Mouse (Mus musculus): ENCODE data around the gene Frat1. TPM values are rescaled to one million over a fixed set of nuclear protein-coding genes. Genes with fewer than 3 reads are reported as not detected.

Gene Frat1
- polyA plus RNA-seq, 1 experiment = 12.0 TPM

DNA sequence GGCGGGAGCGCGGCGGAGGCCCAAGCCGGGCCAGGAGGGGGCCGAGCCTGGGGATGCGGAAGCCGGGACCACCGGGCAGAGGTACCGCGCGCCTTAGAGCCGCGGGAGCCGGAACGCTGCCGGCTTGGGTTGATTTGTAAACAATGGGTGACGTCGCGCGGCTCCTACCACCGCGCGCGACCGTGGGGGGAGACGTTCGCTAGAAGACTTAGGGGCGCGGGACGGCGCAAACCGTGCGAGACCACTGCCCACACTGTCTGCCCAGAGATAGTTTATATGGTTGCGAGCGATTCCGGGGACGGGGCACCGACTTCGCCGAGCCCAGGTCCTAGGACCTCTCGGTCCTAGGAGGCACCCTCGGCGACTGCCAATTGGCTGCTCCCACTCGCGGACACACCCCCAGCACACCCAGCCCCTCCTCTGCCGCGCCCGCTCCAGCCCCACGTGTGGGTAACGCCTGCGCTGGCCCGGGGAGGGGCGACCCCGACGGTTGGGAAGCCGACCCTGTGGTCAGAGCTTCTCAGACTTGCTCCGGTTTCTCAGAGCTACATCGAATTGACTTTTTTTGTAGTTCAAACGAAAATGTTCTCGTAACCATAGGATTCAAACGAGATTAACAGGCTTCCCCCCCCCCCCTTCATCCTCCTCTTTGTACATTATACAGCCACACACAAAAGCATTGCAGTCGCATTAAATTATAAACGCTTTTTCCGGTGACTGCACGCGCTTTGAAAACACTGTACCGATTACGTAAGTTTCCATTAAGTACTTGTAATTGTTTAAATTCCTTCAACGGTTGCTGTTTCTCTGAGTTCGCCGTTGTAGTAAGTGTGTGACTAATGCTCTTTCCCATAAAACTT is 18.5 kb downstream of the Frat1 start, which contains the start of gene Frat2:
Frat2 (minus strand) TSS at position 141 of the 860 bp plus-strand sequence.
- H3K27ac ChIP-seq (ENCODE audit: control insufficient read depth, insufficient read depth, low read depth, low read length, poor library complexity) = peak within 1 kb of the TSS; percentile 98
- peak; percentile 47; the same call in 1 of the 2 replicates for TF ChIP-seq POLR2A (IDR thresholded peaks at IDR 0.05; ENCODE audit: borderline replicate concordance, control insufficient read depth, low read depth, low read length)
- no peak for TF ChIP-seq CTCF (IDR thresholded peaks at IDR 0.05; ENCODE audit: control insufficient read depth, insufficient read depth, low read length)
- under 1% methylated on average over 72 of the region's 72 CpGs for WGBS
- peak within 1 kb of the TSS; percentile 81 for H3K4me3 ChIP-seq (replicated peaks; ENCODE audit: control insufficient read depth, low read depth, low read length)
- no peaks in the 10 kb centered on the region; the same call in 1 of the 2 replicates for H3K4me1 ChIP-seq (ENCODE audit: control insufficient read depth, insufficient read depth, low read length)

DNA sequence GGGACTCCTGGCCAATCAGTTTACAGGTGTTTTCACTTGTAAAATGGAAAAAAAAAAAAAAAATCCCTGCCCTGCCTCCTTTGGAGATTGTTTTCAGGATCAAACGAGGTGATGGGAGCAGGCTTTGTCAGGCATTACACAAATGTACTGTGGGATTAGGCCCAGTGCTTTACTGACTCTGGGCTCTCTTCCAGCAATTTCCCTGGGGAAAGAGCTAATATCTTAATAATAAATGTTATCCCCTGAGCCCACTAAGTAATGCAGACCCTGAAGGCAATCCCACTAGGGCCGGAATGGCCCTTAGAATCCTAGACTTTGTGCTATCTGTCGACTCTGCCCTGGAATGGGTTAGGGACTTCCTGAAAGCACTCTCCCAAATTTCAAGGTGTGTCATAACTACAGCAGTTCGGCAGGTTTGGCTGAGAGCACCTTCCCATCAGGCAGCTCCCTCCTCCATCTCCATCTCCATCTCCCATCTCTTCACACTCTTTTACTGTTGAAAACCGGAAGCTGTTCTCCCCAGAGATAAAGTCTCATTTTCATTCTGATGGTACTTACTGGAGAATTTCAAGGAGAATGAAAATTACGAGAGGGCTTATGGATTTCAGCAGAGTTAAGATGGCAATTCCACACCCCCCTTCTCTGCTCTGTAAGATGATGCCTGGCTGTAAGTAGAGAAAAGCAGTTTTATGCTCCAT is 20.4 kb downstream of the Frat1 start:
- H3K4me1 ChIP-seq (ENCODE audit: control insufficient read depth, insufficient read depth, low read length) = no peaks in the 10 kb centered on the region; the same call in 1 of the 2 replicates
- no peak overlapping the region for H3K27ac ChIP-seq (ENCODE audit: control insufficient read depth, insufficient read depth, low read depth, low read length, poor library complexity)
- WGBS = 54% methylated on average over 6 of the region's 6 CpGs
- no peak overlapping the region for H3K4me3 ChIP-seq (replicated peaks; ENCODE audit: control insufficient read depth, low read depth, low read length)
- TF ChIP-seq CTCF (IDR thresholded peaks at IDR 0.05; ENCODE audit: control insufficient read depth, insufficient read depth, low read length) (no peak), POLR2A (IDR thresholded peaks at IDR 0.05; ENCODE audit: borderline replicate concordance, control insufficient read depth, low read depth, low read length) (no peak)

DNA sequence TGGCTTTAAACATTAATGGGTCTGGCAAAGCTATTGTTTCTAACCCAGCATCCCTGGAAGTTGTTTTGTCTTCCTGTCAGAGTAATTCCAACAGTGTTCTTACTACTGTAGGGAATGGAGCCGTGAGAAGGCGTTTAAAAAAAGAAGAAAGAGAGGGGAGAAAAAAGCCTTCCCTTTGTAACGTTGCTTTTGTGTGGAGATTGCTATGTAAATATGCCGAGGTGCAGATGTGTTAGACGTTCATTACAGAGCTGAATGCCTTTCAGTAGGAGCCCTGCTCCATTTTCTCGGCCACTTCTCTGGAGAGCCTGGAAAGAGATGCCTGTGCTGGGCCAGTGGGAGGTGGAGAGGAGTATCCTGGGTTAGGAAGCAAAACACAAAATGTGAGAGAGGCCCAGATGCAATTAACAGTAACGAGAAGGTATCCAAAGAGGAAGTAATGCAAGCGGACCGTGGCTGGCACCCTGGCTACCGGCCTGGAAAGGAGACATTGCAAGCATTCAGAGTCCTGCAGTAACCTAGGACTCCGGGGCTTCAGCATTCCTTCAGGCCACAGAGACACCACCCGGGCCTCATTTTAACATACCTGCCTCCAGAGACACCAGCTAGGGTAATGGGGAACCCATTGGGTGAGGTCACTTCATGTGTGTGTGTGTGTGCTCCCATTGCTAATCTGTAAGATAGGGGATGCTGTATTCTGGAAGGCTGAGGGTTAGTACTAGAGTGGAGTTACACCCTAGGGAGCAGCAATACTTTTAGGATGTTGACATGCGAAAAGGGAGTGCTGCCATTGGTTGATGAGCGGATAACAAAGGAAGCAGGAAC is 21.2 kb downstream of the Frat1 start:
- no peak for TF ChIP-seq POLR2A (IDR thresholded peaks at IDR 0.05; ENCODE audit: borderline replicate concordance, control insufficient read depth, low read depth, low read length)
- TF ChIP-seq CTCF (IDR thresholded peaks at IDR 0.05; ENCODE audit: control insufficient read depth, insufficient read depth, low read length) = no peak
- WGBS = 20% methylated on average over 14 of the region's 14 CpGs
- no peak overlapping the region for H3K4me3 ChIP-seq (replicated peaks; ENCODE audit: control insufficient read depth, low read depth, low read length)
- no peaks in the 10 kb centered on the region; the same call in 1 of the 2 replicates for H3K4me1 ChIP-seq (ENCODE audit: control insufficient read depth, insufficient read depth, low read length)
- no peak overlapping the region for H3K27ac ChIP-seq (ENCODE audit: control insufficient read depth, insufficient read depth, low read depth, low read length, poor library complexity)

DNA sequence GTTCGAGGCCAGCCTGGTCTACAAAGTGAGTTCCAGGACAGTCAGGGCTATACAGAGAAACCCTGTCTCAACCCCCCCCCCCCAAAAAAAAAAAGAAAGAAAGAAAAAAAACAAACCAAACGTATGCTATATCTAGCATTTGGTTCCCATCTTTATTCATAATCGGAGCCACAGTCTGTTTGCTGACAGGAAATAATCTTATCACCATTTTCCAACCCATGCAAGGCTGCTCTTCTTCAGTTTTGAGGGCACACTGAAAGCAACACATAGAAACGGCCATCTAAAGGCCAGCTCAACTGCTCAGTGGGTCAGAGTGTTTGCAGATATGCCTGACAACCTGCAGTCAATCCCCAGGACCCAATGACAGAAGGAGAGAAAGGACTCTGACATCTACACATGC is 22.7 kb downstream of the Frat1 start:
- Histone ChIP-seq H3K27ac (ENCODE audit: control insufficient read depth, insufficient read depth, low read depth, low read length, poor library complexity) (no peak overlapping the region), H3K4me1 (ENCODE audit: control insufficient read depth, insufficient read depth, low read length) (no peaks in the 10 kb centered on the region; the same call in 1 of the 2 replicates), H3K4me3 (replicated peaks; ENCODE audit: control insufficient read depth, low read depth, low read length) (no peak overlapping the region)
- TF ChIP-seq CTCF (IDR thresholded peaks at IDR 0.05; ENCODE audit: control insufficient read depth, insufficient read depth, low read length) (no peak), POLR2A (IDR thresholded peaks at IDR 0.05; ENCODE audit: borderline replicate concordance, control insufficient read depth, low read depth, low read length) (no peak)
- WGBS = 69% methylated on average over 4 of the region's 4 CpGs

DNA sequence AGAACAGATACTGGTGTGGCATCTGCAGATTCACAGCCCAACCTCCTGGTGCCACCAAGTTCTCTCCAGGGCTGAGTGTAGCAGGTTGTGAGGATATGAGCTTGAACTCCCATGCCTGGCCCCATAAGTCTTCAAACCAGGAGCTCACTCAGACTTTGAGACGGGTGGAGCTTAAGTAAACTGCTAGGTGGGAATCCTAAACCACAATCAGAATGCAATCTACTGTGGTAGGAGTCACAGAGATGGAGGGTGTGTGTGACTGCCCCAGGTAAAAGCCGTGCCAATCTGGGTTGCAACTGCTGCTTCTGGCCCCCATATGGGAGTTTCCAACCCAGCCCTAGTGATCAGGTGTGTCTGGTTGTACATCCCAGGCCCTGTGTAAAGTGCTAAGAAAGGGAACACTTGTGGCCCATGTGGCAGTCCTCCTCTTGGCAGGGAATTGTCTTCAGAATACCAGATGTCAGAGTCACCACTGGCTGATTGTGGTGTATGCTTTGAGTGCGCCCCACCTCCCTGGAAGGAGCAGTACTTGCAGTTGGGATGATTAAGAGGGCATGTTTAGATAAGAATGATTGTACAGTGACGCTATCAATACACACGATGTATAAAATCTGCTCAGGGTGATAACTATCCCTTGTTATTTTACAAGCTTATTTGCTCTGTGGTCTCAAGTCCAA is 27.5 kb downstream of the Frat1 start:
- Histone ChIP-seq H3K27ac (ENCODE audit: control insufficient read depth, insufficient read depth, low read depth, low read length, poor library complexity) (no peak overlapping the region), H3K4me3 (replicated peaks; ENCODE audit: control insufficient read depth, low read depth, low read length) (no peak overlapping the region), H3K4me1 (ENCODE audit: control insufficient read depth, insufficient read depth, low read length) (no peaks in the 10 kb centered on the region; the same call in 1 of the 2 replicates)
- 65% methylated on average over 5 of the region's 5 CpGs for WGBS
- TF ChIP-seq CTCF (IDR thresholded peaks at IDR 0.05; ENCODE audit: control insufficient read depth, insufficient read depth, low read length) = no peak
- no peak for TF ChIP-seq POLR2A (IDR thresholded peaks at IDR 0.05; ENCODE audit: borderline replicate concordance, control insufficient read depth, low read depth, low read length)

DNA sequence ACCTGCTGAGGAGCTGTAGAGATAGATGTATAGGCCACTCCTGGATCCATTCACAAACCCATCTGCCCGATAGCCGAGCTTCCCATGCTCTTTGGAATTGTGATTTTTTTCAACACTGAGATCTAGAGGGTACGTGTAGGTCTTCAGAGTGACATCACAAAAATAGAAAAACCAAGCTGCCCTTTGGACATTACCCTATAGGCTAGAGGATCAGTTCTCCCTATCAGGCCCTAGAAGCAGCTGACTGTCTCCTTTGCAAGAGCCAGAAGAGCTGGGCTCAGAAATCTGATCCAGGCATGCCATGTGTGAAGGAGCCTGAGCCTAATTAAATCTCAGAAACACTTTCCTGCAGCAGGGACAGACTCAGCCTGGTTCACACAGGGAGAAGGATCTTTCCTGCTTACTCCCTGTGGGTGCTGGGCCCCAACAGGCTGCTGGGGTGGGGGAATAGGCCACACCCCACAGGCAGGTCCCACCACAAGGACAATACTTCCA is 28.1 kb downstream of the Frat1 start:
- H3K27ac ChIP-seq (ENCODE audit: control insufficient read depth, insufficient read depth, low read depth, low read length, poor library complexity) = no peak overlapping the region
- TF ChIP-seq CTCF (IDR thresholded peaks at IDR 0.05; ENCODE audit: control insufficient read depth, insufficient read depth, low read length) (no peak), POLR2A (IDR thresholded peaks at IDR 0.05; ENCODE audit: borderline replicate concordance, control insufficient read depth, low read depth, low read length) (no peak)
- H3K4me1 ChIP-seq (ENCODE audit: control insufficient read depth, insufficient read depth, low read length) = no peaks in the 10 kb centered on the region; the same call in 1 of the 2 replicates
- 84% methylated on average over 3 of the region's 3 CpGs for WGBS
- no peak overlapping the region for H3K4me3 ChIP-seq (replicated peaks; ENCODE audit: control insufficient read depth, low read depth, low read length)

DNA sequence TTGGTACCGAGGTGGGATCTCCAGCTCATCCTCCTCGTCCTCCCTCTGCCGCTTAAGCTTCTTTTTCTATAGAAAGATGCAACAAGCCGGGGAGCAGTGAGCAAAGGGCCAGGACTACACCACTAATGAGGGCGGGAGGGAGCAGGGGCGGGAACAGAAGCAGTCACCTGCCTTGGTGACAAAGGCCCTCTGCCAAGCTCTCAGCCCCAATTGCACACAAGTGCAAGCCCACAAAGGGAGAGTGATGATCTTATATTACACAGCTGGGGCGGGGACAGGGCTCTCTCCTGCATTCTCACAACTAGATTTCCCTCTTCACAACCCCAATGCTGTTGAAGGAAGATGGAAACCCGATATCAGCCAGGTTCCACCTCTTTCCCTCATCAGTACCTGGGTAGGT is 36.9 kb downstream of the Frat1 start:
- 90% methylated on average over 8 of the region's 8 CpGs for whole genome bisulfite sequencing
- H3K4me3 ChIP-seq (replicated peaks; ENCODE audit: control insufficient read depth, low read depth, low read length) = no peak overlapping the region
- H3K4me1 ChIP-seq (ENCODE audit: control insufficient read depth, insufficient read depth, low read length) = no peaks in the 10 kb centered on the region
- H3K27ac ChIP-seq (ENCODE audit: control insufficient read depth, insufficient read depth, low read depth, low read length, poor library complexity) = no peak overlapping the region
- no peak for TF ChIP-seq POLR2A (IDR thresholded peaks at IDR 0.05; ENCODE audit: borderline replicate concordance, control insufficient read depth, low read depth, low read length)
- no peak for TF ChIP-seq CTCF (IDR thresholded peaks at IDR 0.05; ENCODE audit: control insufficient read depth, insufficient read depth, low read length)
